Mouse (Mus musculus) neural tube, embryonic 12.5 days (tissue): ENCODE data around the gene Hnrnpu. TPM values are rescaled to one million over a fixed set of nuclear protein-coding genes. Genes with fewer than 3 reads are reported as not detected.

Source experiments
- ATAC-seq: fragments of 200-750 bp; cut with Nextera tagmentation; 2 replicates; pipeline ENCODE4 v1.8.0; 2017; ENCODE audit warnings: low read depth, mild to moderate bottlenecking, moderate TSS enrichment, moderate library complexity; ENCODE audit not compliant: low FRiP score
- H3K27ac ChIP-seq: fragments of 300-500 bp; sonication (generic); 2 replicates; pipeline ENCODE4 v1.5.1; 2016
- H3K27me3 ChIP-seq: fragments of 300-500 bp; sonication (generic); replicated peaks from 2 replicates; pipeline ENCODE4 v1.6.1; 2016; ENCODE audit warnings: mild to moderate bottlenecking
- H3K36me3 ChIP-seq: fragments of 300-500 bp; sonication (generic); 2 replicates; pipeline ENCODE4 v1.6.1; 2016; ENCODE audit warnings: mild to moderate bottlenecking
- H3K4me1 ChIP-seq: fragments of 300-500 bp; sonication (generic); 2 replicates; pipeline ENCODE4 v1.6.1; 2016
- H3K4me2 ChIP-seq: fragments of 300-500 bp; sonication (generic); replicated peaks from 2 replicates; pipeline ENCODE4 v1.6.1; 2016; ENCODE audit warnings: mild to moderate bottlenecking
- H3K4me3 ChIP-seq: fragments of 300-500 bp; sonication (generic); 2 replicates; pipeline ENCODE4 v1.5.1; 2016
- H3K9ac ChIP-seq: fragments of 300-500 bp; sonication (generic); 2 replicates; pipeline ENCODE4 v1.6.1; 2016; ENCODE audit warnings: mild to moderate bottlenecking
- H3K9me3 ChIP-seq: fragments of 300-500 bp; sonication (generic); 2 replicates; pipeline ENCODE4 v1.6.1; 2016; ENCODE audit warnings: mild to moderate bottlenecking
- WGBS: fragments of 180-500 bp; shearing (Covaris S2); methylation state at CpG from one replicate; pipeline ENCODE4 v1.1.7; 2016; 5-methylcytosine and 5-hydroxymethylcytosine counted together
- polyA plus RNA-seq: library from polyadenylated mRNA; unstranded; fragments of >200 nt; fragmentation: Nextera tagmentation; extraction: Ambion mirVana; gene quantifications from 2 replicates; pipeline ENCODE4 v1.2.1, GENCODE M21; 2016

Hnrnpu gene
- 777 and 861 TPM in 2 replicates for polyA plus RNA-seq

GRCm38 (mm10) chr1:178337551-178338317 lies at the start of gene Hnrnpu:
Gene Hnrnpu (minus strand): TSS chr1:178337797.
- WGBS: under 1% methylated on average over 73 of the region's 73 CpGs
- Histone ChIP-seq H3K27ac (peak within 1 kb of the TSS; percentile 99), H3K9me3 (no peaks in the 10 kb centered on the region), H3K4me3 (peak within 1 kb of the TSS; percentile 87), H3K9ac (peak within 1 kb of the TSS; percentile 99), H3K27me3 (no peaks in the 10 kb centered on the region), H3K4me1 (peaks cover 19% of the 10 kb centered on the region), H3K36me3 (peaks cover 22% of the 10 kb centered on the region), H3K4me2 (peak within 1 kb of the TSS; percentile 88)
- ATAC-seq: peak; percentile 82

GRCm38 (mm10) chr1:178382165-178382564 lies 44.6 kb upstream of the Hnrnpu start:
- H3K4me3 ChIP-seq: no peak overlapping the region
- H3K36me3 ChIP-seq: no peaks in the 10 kb centered on the region
- H3K27ac ChIP-seq: no peak overlapping the region
- H3K4me1 ChIP-seq: no peaks in the 10 kb centered on the region
- H3K9me3 ChIP-seq: no peaks in the 10 kb centered on the region
- H3K9ac ChIP-seq: no peak overlapping the region
- H3K27me3 ChIP-seq: no peaks in the 10 kb centered on the region
- no peak overlapping the region for H3K4me2 ChIP-seq
- no peak for ATAC-seq

GRCm38 (mm10) chr1:178379224-178379623 lies 41.6 kb upstream of the Hnrnpu start:
- no peak overlapping the region for H3K4me2 ChIP-seq
- H3K27me3 ChIP-seq: no peaks in the 10 kb centered on the region
- no peak overlapping the region for H3K27ac ChIP-seq
- WGBS: 63% methylated on average over 1 of the region's 1 CpGs
- no peaks in the 10 kb centered on the region for H3K4me1 ChIP-seq
- no peak overlapping the region for H3K4me3 ChIP-seq
- no peaks in the 10 kb centered on the region for H3K36me3 ChIP-seq
- ATAC-seq: no peak
- no peak overlapping the region for H3K9ac ChIP-seq
- no peaks in the 10 kb centered on the region for H3K9me3 ChIP-seq

- no peak overlapping the region for H3K27ac ChIP-seq
- no peak overlapping the region for H3K4me2 ChIP-seq
- WGBS: 79% methylated on average over 3 of the region's 3 CpGs
- no peak overlapping the region for H3K9ac ChIP-seq
- H3K27me3 ChIP-seq: no peaks in the 10 kb centered on the region
- no peaks in the 10 kb centered on the region for H3K36me3 ChIP-seq
- ATAC-seq: no peak
- no peak overlapping the region for H3K4me3 ChIP-seq
- no peaks in the 10 kb centered on the region for H3K9me3 ChIP-seq
- H3K4me1 ChIP-seq: no peaks in the 10 kb centered on the region
These were observed 40.5 kb upstream of the Hnrnpu start for GRCm38 (mm10) chr1:178378115-178378514.

- H3K27ac ChIP-seq: no peak overlapping the region
- H3K4me1 ChIP-seq: no peaks in the 10 kb centered on the region
- no peak for ATAC-seq
- H3K4me2 ChIP-seq: no peak overlapping the region
- 81% methylated on average over 2 of the region's 2 CpGs for WGBS
- no peaks in the 10 kb centered on the region for H3K27me3 ChIP-seq
- H3K9me3 ChIP-seq: no peaks in the 10 kb centered on the region
- H3K4me3 ChIP-seq: no peak overlapping the region
- H3K36me3 ChIP-seq: no peaks in the 10 kb centered on the region
- H3K9ac ChIP-seq: no peak overlapping the region
These were observed 39.3 kb upstream of the Hnrnpu start for GRCm38 (mm10) chr1:178376907-178377306.

- no peaks in the 10 kb centered on the region for H3K9me3 ChIP-seq
- no peaks in the 10 kb centered on the region for H3K36me3 ChIP-seq
- no peak overlapping the region for H3K9ac ChIP-seq
- H3K27ac ChIP-seq: no peak overlapping the region
- H3K4me2 ChIP-seq: no peak overlapping the region
- no peak overlapping the region for H3K4me3 ChIP-seq
- WGBS: 89% methylated on average over 2 of the region's 2 CpGs
- no peaks in the 10 kb centered on the region for H3K27me3 ChIP-seq
- no peak for ATAC-seq
- H3K4me1 ChIP-seq: no peaks in the 10 kb centered on the region
These were observed 38.5 kb upstream of the Hnrnpu start for GRCm38 (mm10) chr1:178376061-178376460.

- Histone ChIP-seq H3K27me3 (no peaks in the 10 kb centered on the region), H3K4me2 (no peak overlapping the region), H3K9ac (no peak overlapping the region), H3K27ac (no peak overlapping the region), H3K9me3 (no peaks in the 10 kb centered on the region), H3K36me3 (no peaks in the 10 kb centered on the region), H3K4me3 (no peak overlapping the region), H3K4me1 (no peaks in the 10 kb centered on the region)
- ATAC-seq: no peak
These were observed 37.8 kb upstream of the Hnrnpu start for GRCm38 (mm10) chr1:178375381-178375780.

GRCm38 (mm10) chr1:178372681-178373080 lies 35.1 kb upstream of the Hnrnpu start:
- whole genome bisulfite sequencing: 91% methylated on average over 4 of the region's 4 CpGs
- Histone ChIP-seq H3K9ac (no peak overlapping the region), H3K9me3 (no peaks in the 10 kb centered on the region), H3K27ac (no peak overlapping the region), H3K36me3 (no peaks in the 10 kb centered on the region), H3K4me1 (peaks cover 4% of the 10 kb centered on the region; the same call in 1 of the 2 replicates), H3K27me3 (no peaks in the 10 kb centered on the region), H3K4me2 (no peak overlapping the region), H3K4me3 (no peak overlapping the region)
- no peak for ATAC-seq

GRCm38 (mm10) chr1:178369272-178369651 lies 31.7 kb upstream of the Hnrnpu start:
- Histone ChIP-seq H3K9me3 (no peaks in the 10 kb centered on the region), H3K36me3 (no peaks in the 10 kb centered on the region), H3K27ac (peak overlapping the region; percentile 54; the same call in 1 of the 2 replicates), H3K4me3 (peak overlapping the region; percentile 42), H3K4me1 (peaks cover 4% of the 10 kb centered on the region; the same call in 1 of the 2 replicates), H3K4me2 (peak overlapping the region; percentile 76), H3K27me3 (no peaks in the 10 kb centered on the region), H3K9ac (peak overlapping the region; percentile 64)
- WGBS: 4% methylated on average over 11 of the region's 11 CpGs
- peak; percentile 89 for ATAC-seq

GRCm38 (mm10) chr1:178368548-178369271 lies 31.1 kb upstream of the Hnrnpu start:
- ATAC-seq: peak; percentile 95
- peak overlapping the region; percentile 76 for H3K4me2 ChIP-seq
- H3K4me3 ChIP-seq: peak overlapping the region; percentile 42
- H3K4me1 ChIP-seq: peaks cover 4% of the 10 kb centered on the region; the same call in 1 of the 2 replicates
- 3% methylated on average over 36 of the region's 36 CpGs for WGBS
- no peaks in the 10 kb centered on the region for H3K36me3 ChIP-seq
- H3K27me3 ChIP-seq: no peaks in the 10 kb centered on the region
- H3K9ac ChIP-seq: peak overlapping the region; percentile 64
- H3K27ac ChIP-seq: peak overlapping the region; percentile 54; the same call in 1 of the 2 replicates
- H3K9me3 ChIP-seq: no peaks in the 10 kb centered on the region

- no peaks in the 10 kb centered on the region for H3K36me3 ChIP-seq
- peak overlapping the region; percentile 76; the same call in 1 of the 2 replicates for H3K4me2 ChIP-seq
- no peaks in the 10 kb centered on the region for H3K9me3 ChIP-seq
- peaks cover 4% of the 10 kb centered on the region; the same call in 1 of the 2 replicates for H3K4me1 ChIP-seq
- no peak overlapping the region for H3K4me3 ChIP-seq
- no peak for ATAC-seq
- H3K9ac ChIP-seq: no peak overlapping the region
- H3K27ac ChIP-seq: no peak overlapping the region
- WGBS: 83% methylated on average over 6 of the region's 6 CpGs
- H3K27me3 ChIP-seq: no peaks in the 10 kb centered on the region
These were observed 30.5 kb upstream of the Hnrnpu start for GRCm38 (mm10) chr1:178368121-178368520.

- Histone ChIP-seq H3K27me3 (no peaks in the 10 kb centered on the region), H3K9me3 (no peaks in the 10 kb centered on the region), H3K9ac (no peak overlapping the region), H3K36me3 (no peaks in the 10 kb centered on the region), H3K4me3 (no peak overlapping the region), H3K4me2 (no peak overlapping the region), H3K4me1 (peaks cover 4% of the 10 kb centered on the region; the same call in 1 of the 2 replicates), H3K27ac (no peak overlapping the region)
- ATAC-seq: no peak
- 92% methylated on average over 6 of the region's 6 CpGs for WGBS
These were observed 27.6 kb upstream of the Hnrnpu start for GRCm38 (mm10) chr1:178365171-178365570.
